Mouse (Mus musculus) liver, embryonic 14.5 days (tissue): ENCODE measurements around the gene Trex2. TPM values are rescaled to one million over a fixed set of nuclear protein-coding genes. Genes with fewer than 3 reads are reported as not detected.
"Not testable (repeated sequence)": the region's sequence is repeated elsewhere in the genome, so short reads cannot be mapped to it uniquely, and the experiment has no call there.

ENCODE experiments used
- ATAC-seq: fragments of 200-750 bp; cut with Nextera tagmentation; 2 replicates; pipeline ENCODE4 v1.8.0; 2017; ENCODE audit warnings: moderate number of reproducible peaks, mild to moderate bottlenecking, moderate library complexity; ENCODE audit not compliant: insufficient read depth
- DNase-seq, 3 experiments: peaks; one replicate each; pipeline ENCODE4 v3.0.0-alpha.2; 2012 to 2013; ENCODE audit warnings: low read depth in 3 of 3, low spot score in 3 of 3
- H3K27ac ChIP-seq: fragments of 300-500 bp; sonication (generic); 2 replicates; pipeline ENCODE4 v1.5.1; 2014; ENCODE audit warnings: moderate library complexity, mild to moderate bottlenecking, control low read depth, inconsistent platforms
- H3K27me3 ChIP-seq: fragments of 300-500 bp; sonication (generic); 2 replicates; pipeline ENCODE4 v1.6.1; 2014; ENCODE audit warnings: mild to moderate bottlenecking, low read length, moderate library complexity; ENCODE audit not compliant: control insufficient read depth, insufficient read depth
- H3K36me3 ChIP-seq: fragments of 300-500 bp; sonication (generic); replicated peaks from 2 replicates; pipeline ENCODE4 v1.6.1; 2014; ENCODE audit warnings: low read depth; ENCODE audit not compliant: control insufficient read depth, insufficient read depth
- H3K4me1 ChIP-seq, 2 experiments: fragments of 200-500 bp in 1 of 2; fragments of 300-500 bp in 1 of 2; sonication (generic) in 1 of 2; replicated peaks; 2 replicates each; pipeline ENCODE4 v1.6.1; 2012 to 2014; ENCODE audit warnings: antibody characterized with exemption in 1 of 2, inconsistent platforms in 1 of 2, low read length in 1 of 2; ENCODE audit not compliant: control insufficient read depth in 2 of 2, insufficient read depth in 2 of 2
- H3K4me2 ChIP-seq: fragments of 300-500 bp; sonication (generic); 2 replicates; pipeline ENCODE4 v1.6.1; 2014; ENCODE audit warnings: low read depth, mild to moderate bottlenecking, control low read depth, moderate library complexity
- H3K4me3 ChIP-seq, 2 experiments: fragments of 200-500 bp in 1 of 2; fragments of 300-500 bp in 1 of 2; sonication (generic) in 1 of 2; 2 replicates each; pipeline ENCODE4 v1.5.1; 2012 to 2014; ENCODE audit warnings: low read depth in 2 of 2, low read length in 2 of 2, mild to moderate bottlenecking in 2 of 2, control low read depth in 1 of 2, inconsistent platforms in 1 of 2, moderate library complexity in 1 of 2; ENCODE audit not compliant: insufficient read depth in 1 of 2
- H3K9ac ChIP-seq: fragments of 300-500 bp; sonication (generic); replicated peaks from 2 replicates; pipeline ENCODE4 v1.6.1; 2014; ENCODE audit warnings: mild to moderate bottlenecking, control low read depth, moderate library complexity
- H3K9me3 ChIP-seq: fragments of 300-500 bp; sonication (generic); 2 replicates; pipeline ENCODE4 v1.6.1; 2016; ENCODE audit warnings: low read length, mixed read lengths; ENCODE audit not compliant: control insufficient read depth
- CTCF ChIP-seq: IDR thresholded peaks from 2 replicates; pipeline ENCODE4 v1.5.1; 2016; ENCODE audit warnings: antibody characterized with exemption, low read depth, control low read depth
- EP300 ChIP-seq: IDR thresholded peaks from 2 replicates; pipeline ENCODE4 v1.6.1; 2016; ENCODE audit warnings: antibody characterized with exemption, low read depth
- WGBS: fragments of 180-500 bp; shearing (Covaris S2); extraction: QIAGEN DNeasy Blood & Tissue Kit; methylation state at CpG from one replicate; pipeline ENCODE4 v1.1.7; 2014; ENCODE audit not compliant: insufficient replicate concordance; 5-methylcytosine and 5-hydroxymethylcytosine counted together
- polyA plus RNA-seq, 2 experiments: library from polyadenylated mRNA; depleted of rRNA in 1 of 2; stranded (reverse) in 1 of 2; unstranded in 1 of 2; fragments of >200 nt; fragmentation: Nextera tagmentation in 1 of 2; extraction: Ambion mirVana in 1 of 2; gene quantifications; 2 replicates each; pipeline versions ENCODE4 v1.2.1 to v1.2.3; 2012 to 2014

Gene Trex2
- polyA plus RNA-seq, 2 experiments: not detected

GRCm38 (mm10) chrX:73400951-73401350, 34.2 kb downstream of the Trex2 start:
- Histone ChIP-seq H3K27ac (no peak overlapping the region), H3K4me3 (no peak overlapping the region), H3K36me3 (no peaks in the 10 kb centered on the region), H3K4me2 (no peak overlapping the region), H3K9ac (no peak overlapping the region), H3K4me1 (no peaks in the 10 kb centered on the region), H3K9me3 (no peaks in the 10 kb centered on the region), H3K27me3 (no peaks in the 10 kb centered on the region)
- ATAC-seq (no peak), DNase-seq (no peak)
- TF ChIP-seq EP300: no peak
- no peak for TF ChIP-seq CTCF
- 77% methylated on average over 20 of the region's 20 CpGs for WGBS

DNA sequence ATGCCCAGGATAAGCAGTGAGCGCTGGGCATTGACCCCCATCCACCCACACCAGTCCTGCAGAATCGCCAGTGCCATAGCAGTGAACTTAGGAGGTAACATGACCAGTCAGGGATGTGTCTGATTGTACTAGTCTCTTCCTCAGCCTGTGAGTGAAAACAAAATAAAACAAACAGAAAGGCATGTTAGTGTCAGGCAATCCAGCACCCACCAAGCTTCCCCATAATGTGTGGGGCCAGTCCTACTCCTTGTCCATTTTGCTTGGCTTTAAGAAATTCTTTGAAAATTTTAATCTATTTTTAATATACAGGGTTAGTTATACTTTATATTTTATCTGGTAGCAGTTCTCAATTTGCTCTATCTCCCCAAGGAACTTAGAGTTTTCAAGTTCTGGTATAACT, 36.5 kb downstream of the Trex2 start, which contains the start of gene Gm18336:
Gene Gm18336, minus strand, starts transcription at position 101 of the 400 bp plus-strand sequence.
- not testable (repeated sequence) for DNase-seq

DNA sequence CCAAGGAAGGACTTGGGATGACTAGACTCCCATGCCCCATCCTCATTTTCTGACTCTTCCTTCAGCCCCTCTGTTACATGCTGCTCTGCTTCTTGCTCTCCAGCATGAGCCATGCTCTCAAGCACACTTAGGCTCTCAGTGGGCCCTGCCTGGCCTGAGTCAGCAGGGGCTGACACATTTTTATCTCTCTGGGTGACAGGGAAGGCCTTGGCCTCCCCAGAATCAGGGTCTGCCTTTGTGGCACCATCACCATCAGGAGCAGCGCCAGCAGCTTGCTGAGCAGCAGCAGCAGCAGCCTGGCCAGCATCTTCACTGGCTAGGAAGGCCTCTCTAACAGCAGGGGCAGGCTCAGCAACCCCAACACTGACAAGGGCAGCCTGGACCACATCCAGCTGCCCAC, 38.7 kb downstream of the Trex2 start:
- Histone ChIP-seq H3K4me3 (no peak overlapping the region), H3K4me2 (no peak overlapping the region), H3K27me3 (no peaks in the 10 kb centered on the region), H3K27ac (no peak overlapping the region), H3K9ac (no peak overlapping the region), H3K4me1 (no peaks in the 10 kb centered on the region), H3K9me3 (no peaks in the 10 kb centered on the region), H3K36me3 (no peaks in the 10 kb centered on the region)
- WGBS: 73% methylated on average over 1 of the region's 1 CpGs
- TF ChIP-seq EP300 (no peak), CTCF (no peak)
- DNase-seq (no peak), ATAC-seq (no peak)

More for the DNA sequence above, 36.5 kb downstream of the Trex2 start, which contains the start of gene Gm18336:
- not testable (repeated sequence) for H3K9me3 ChIP-seq, H3K27ac ChIP-seq, H3K4me2 ChIP-seq, H3K4me1 ChIP-seq, H3K27me3 ChIP-seq, H3K36me3 ChIP-seq, H3K9ac ChIP-seq, H3K4me3 ChIP-seq, ATAC-seq
- WGBS: 38% methylated on average over 1 of the region's 2 CpGs

DNA sequence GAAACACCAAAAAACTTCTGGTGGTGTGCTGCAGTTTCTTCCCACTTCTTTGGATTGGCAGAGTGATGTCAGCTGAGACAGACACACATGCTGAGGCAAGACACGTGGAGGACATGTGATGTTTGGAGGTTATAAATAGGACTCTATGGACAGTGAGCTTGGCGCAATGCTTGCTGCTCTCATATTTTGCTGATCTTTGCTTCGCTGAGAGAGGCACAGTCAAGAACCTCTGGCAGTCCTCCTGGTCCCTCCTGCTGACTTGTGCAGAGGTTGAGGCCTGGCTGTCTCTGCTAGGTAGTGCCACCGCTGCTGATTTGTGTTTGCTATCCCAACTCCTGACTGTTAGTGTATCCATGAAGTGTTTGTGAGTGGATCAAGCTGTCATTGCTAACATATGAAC, 43.7 kb downstream of the Trex2 start:
- DNase-seq: no peak
- no peak overlapping the region for H3K9ac ChIP-seq
- no peaks in the 10 kb centered on the region for H3K4me1 ChIP-seq
- H3K9me3 ChIP-seq: no peaks in the 10 kb centered on the region
- no peaks in the 10 kb centered on the region for H3K36me3 ChIP-seq
- H3K4me2 ChIP-seq: no peak overlapping the region
- H3K4me3 ChIP-seq: no peak overlapping the region
- H3K27ac ChIP-seq: no peak overlapping the region
- 69% methylated on average over 4 of the region's 4 CpGs for WGBS
- H3K27me3 ChIP-seq: no peaks in the 10 kb centered on the region
- no peak for ATAC-seq
- TF ChIP-seq CTCF (no peak), EP300 (no peak)

GRCm38 (mm10) chrX:73384924-73385323, 50.2 kb downstream of the Trex2 start:
- Histone ChIP-seq H3K27ac (no peak overlapping the region), H3K9ac (no peak overlapping the region), H3K9me3 (no peaks in the 10 kb centered on the region), H3K4me2 (no peak overlapping the region), H3K27me3 (no peaks in the 10 kb centered on the region), H3K4me1 (no peaks in the 10 kb centered on the region), H3K36me3 (no peaks in the 10 kb centered on the region), H3K4me3 (no peak overlapping the region)
- ATAC-seq (no peak), DNase-seq (no peak)
- 8% methylated on average over 1 of the region's 1 CpGs for WGBS
- TF ChIP-seq CTCF (no peak), EP300 (no peak)

DNA sequence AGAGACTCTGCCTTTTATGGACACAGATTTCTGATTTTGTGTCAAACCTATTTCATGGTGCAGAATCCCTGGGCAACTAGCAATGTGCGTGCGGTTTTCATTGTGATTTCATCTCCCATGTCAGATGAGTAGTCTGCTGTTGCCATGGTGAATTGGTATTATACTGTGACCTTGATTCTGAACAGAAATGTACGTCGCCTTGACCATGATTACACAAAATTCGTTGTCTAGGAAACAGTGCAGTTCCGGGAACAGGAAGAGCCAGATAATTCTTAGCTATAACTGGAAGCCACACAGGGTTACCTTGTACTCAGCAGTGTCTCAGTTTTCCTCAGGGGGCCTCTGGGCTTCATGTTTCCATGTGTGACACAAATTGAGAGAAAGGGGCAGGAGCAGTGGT, 50.7 kb downstream of the Trex2 start:
- no peaks in the 10 kb centered on the region for H3K4me1 ChIP-seq
- H3K27ac ChIP-seq: no peak overlapping the region
- no peak overlapping the region for H3K4me3 ChIP-seq
- ATAC-seq (no peak), DNase-seq (no peak)
- H3K4me2 ChIP-seq: no peak overlapping the region
- no peaks in the 10 kb centered on the region for H3K36me3 ChIP-seq
- H3K27me3 ChIP-seq: no peaks in the 10 kb centered on the region
- no peaks in the 10 kb centered on the region for H3K9me3 ChIP-seq
- 51% methylated on average over 6 of the region's 6 CpGs for WGBS
- TF ChIP-seq CTCF (no peak), EP300 (no peak)
- H3K9ac ChIP-seq: no peak overlapping the region

Other genes starting within 250 kb of the Trex2 start
- 0.63 and 2.1 TPM in 2 replicates for gene Xlr3b, start 243.1 kb downstream of the Trex2 start, polyA plus RNA-seq (2012; rRNA removed)
- 1.7 and 2.0 TPM in 2 replicates for gene Xlr3b, start 243.1 kb downstream of the Trex2 start, polyA plus RNA-seq (2014; fragmentation: Nextera tagmentation; extraction: Ambion mirVana)
- 0.73 and 1.9 TPM in 2 replicates for gene Xlr4b, start 221.0 kb downstream of the Trex2 start, polyA plus RNA-seq (2012; rRNA removed)
- gene Xlr4b, start 221.0 kb downstream of the Trex2 start, polyA plus RNA-seq (2014; fragmentation: Nextera tagmentation; extraction: Ambion mirVana): 1.2 and 2.9 TPM in 2 replicates
- 1.5 and 1.9 TPM in 2 replicates for gene F8a, start 207.1 kb downstream of the Trex2 start, polyA plus RNA-seq (2012; rRNA removed)
- 2.4 and 2.9 TPM in 2 replicates for gene F8a, start 207.1 kb downstream of the Trex2 start, polyA plus RNA-seq (2014; fragmentation: Nextera tagmentation; extraction: Ambion mirVana)
- 0.12 and 0.19 TPM in 2 replicates for gene Xlr4c, start 192.2 kb downstream of the Trex2 start, polyA plus RNA-seq (2012; rRNA removed)
- gene Xlr4c, start 192.2 kb downstream of the Trex2 start, polyA plus RNA-seq (2014; fragmentation: Nextera tagmentation; extraction: Ambion mirVana): 0.20 and 0.49 TPM in 2 replicates
- not detected in 2 replicates for gene Xlr3c, start 170.0 kb downstream of the Trex2 start, polyA plus RNA-seq (2012; rRNA removed)
- gene Xlr3c, start 170.0 kb downstream of the Trex2 start, polyA plus RNA-seq (2014; fragmentation: Nextera tagmentation; extraction: Ambion mirVana): not detected in 2 replicates
- gene Xlr5a, start 142.4 kb downstream of the Trex2 start, polyA plus RNA-seq (2012; rRNA removed): not detected in 2 replicates
- not detected in 2 replicates for gene Xlr5a, start 142.4 kb downstream of the Trex2 start, polyA plus RNA-seq (2014; fragmentation: Nextera tagmentation; extraction: Ambion mirVana)
- not detected in 2 replicates for gene Xlr5c, start 142.4 kb downstream of the Trex2 start, polyA plus RNA-seq (2012; rRNA removed)
- gene Xlr5c, start 142.4 kb downstream of the Trex2 start, polyA plus RNA-seq (2014; fragmentation: Nextera tagmentation; extraction: Ambion mirVana): not detected in 2 replicates
- not detected in 2 replicates for gene Gm45015, start 98.5 kb downstream of the Trex2 start, polyA plus RNA-seq (2012; rRNA removed)
- gene Gm45015, start 98.5 kb downstream of the Trex2 start, polyA plus RNA-seq (2014; fragmentation: Nextera tagmentation; extraction: Ambion mirVana): not detected in 2 replicates
- 2.5 and 3.1 TPM in 2 replicates for gene Zfp275, start 92.7 kb downstream of the Trex2 start, polyA plus RNA-seq (2012; rRNA removed)
- gene Zfp275, start 92.7 kb downstream of the Trex2 start, polyA plus RNA-seq (2014; fragmentation: Nextera tagmentation; extraction: Ambion mirVana): 1.9 and 2.2 TPM in 2 replicates
- gene Gm18336, start 36.6 kb downstream of the Trex2 start, polyA plus RNA-seq (2012; rRNA removed): not detected in 2 replicates
- not detected in 2 replicates for gene Gm18336, start 36.6 kb downstream of the Trex2 start, polyA plus RNA-seq (2014; fragmentation: Nextera tagmentation; extraction: Ambion mirVana)
- 0.01 TPM in 2 replicates for gene Zfp92, start 24.2 kb downstream of the Trex2 start, polyA plus RNA-seq (2012; rRNA removed)
- gene Zfp92, start 24.2 kb downstream of the Trex2 start, polyA plus RNA-seq (2014; fragmentation: Nextera tagmentation; extraction: Ambion mirVana): not detected in 2 replicates
- gene Haus7, start 23.7 kb upstream of the Trex2 start, polyA plus RNA-seq (2012; rRNA removed): 22.7 and 26.9 TPM in 2 replicates
- gene Haus7, start 23.7 kb upstream of the Trex2 start, polyA plus RNA-seq (2014; fragmentation: Nextera tagmentation; extraction: Ambion mirVana): 37.4 and 40.6 TPM in 2 replicates
- gene Bgn, start 48.3 kb upstream of the Trex2 start, polyA plus RNA-seq (2012; rRNA removed): 19.0 and 20.6 TPM in 2 replicates
- 11.1 and 11.8 TPM in 2 replicates for gene Bgn, start 48.3 kb upstream of the Trex2 start, polyA plus RNA-seq (2014; fragmentation: Nextera tagmentation; extraction: Ambion mirVana)
- gene Atp2b3, start 67.7 kb upstream of the Trex2 start, polyA plus RNA-seq (2012; rRNA removed): 0.01 TPM in 1 of 2 replicates, not detected in the other
- not detected in 2 replicates for gene Atp2b3, start 67.7 kb upstream of the Trex2 start, polyA plus RNA-seq (2014; fragmentation: Nextera tagmentation; extraction: Ambion mirVana)
- 23.0 and 24.7 TPM in 2 replicates for gene Dusp9, start 204.1 kb upstream of the Trex2 start, polyA plus RNA-seq (2012; rRNA removed)
- 8.1 and 9.3 TPM in 2 replicates for gene Dusp9, start 204.1 kb upstream of the Trex2 start, polyA plus RNA-seq (2014; fragmentation: Nextera tagmentation; extraction: Ambion mirVana)
- 0.89 and 0.93 TPM in 2 replicates for gene Pnck, start 224.8 kb upstream of the Trex2 start, polyA plus RNA-seq (2012; rRNA removed)
- 0.96 TPM in 2 replicates for gene Pnck, start 224.8 kb upstream of the Trex2 start, polyA plus RNA-seq (2014; fragmentation: Nextera tagmentation; extraction: Ambion mirVana)
- gene Slc6a8, start 237.8 kb upstream of the Trex2 start, polyA plus RNA-seq (2012; rRNA removed): 1.7 and 2.0 TPM in 2 replicates
- gene Slc6a8, start 237.8 kb upstream of the Trex2 start, polyA plus RNA-seq (2014; fragmentation: Nextera tagmentation; extraction: Ambion mirVana): 0.29 and 0.34 TPM in 2 replicates